Mouse (Mus musculus) thymus, postnatal 36 days (tissue): ENCODE results near the gene Glt8d2.

Source experiments
- DNase-seq, 2 experiments: peaks; one replicate each; pipeline ENCODE4 v3.0.0; 2022; ENCODE audit warnings: mixed read lengths in 2 of 2

Glt8d2 gene

GRCm38 (mm10) chr10:82690494-82690893 lies at the start of gene Glt8d2:
Glt8d2 (minus strand) TSS chr10:82690650.
- DNase-seq, result no peak

- DNase-seq, result no peak
Observed at GRCm38 (mm10) chr10:82699296-82699941, 9.0 kb upstream of the Glt8d2 start.

- DNase-seq, result peak; percentile 92 to 93
Observed at GRCm38 (mm10) chr10:82698712-82699261, 8.3 kb upstream of the Glt8d2 start.

- no peak for DNase-seq
Observed at GRCm38 (mm10) chr10:82697305-82697898, 7.0 kb upstream of the Glt8d2 start.

- DNase-seq, result no peak
Observed at GRCm38 (mm10) chr10:82696453-82697079, 6.1 kb upstream of the Glt8d2 start.

GRCm38 (mm10) chr10:82695956-82696355 lies 5.5 kb upstream of the Glt8d2 start, which contains the start of gene Hcfc2:
Hcfc2 (plus strand) TSS chr10:82696160.
- no peak for DNase-seq

GRCm38 (mm10) chr10:82689681-82690211 lies 704 bp downstream of the Glt8d2 start:
- DNase-seq, result no peak

- no peak for DNase-seq
Observed at GRCm38 (mm10) chr10:82685440-82685839, 5.0 kb downstream of the Glt8d2 start.

- DNase-seq, result no peak
Observed at GRCm38 (mm10) chr10:82681639-82682038, 8.8 kb downstream of the Glt8d2 start.

- no peak for DNase-seq
Observed at GRCm38 (mm10) chr10:82680769-82681168, 9.7 kb downstream of the Glt8d2 start.

GRCm38 (mm10) chr10:82676949-82677348 lies 13.5 kb downstream of the Glt8d2 start:
- DNase-seq, result no peak

GRCm38 (mm10) chr10:82670205-82670604 lies 20.2 kb downstream of the Glt8d2 start:
- no peak for DNase-seq

- peak; percentile 87 for DNase-seq
Observed at GRCm38 (mm10) chr10:82666436-82667234, 23.8 kb downstream of the Glt8d2 start.

GRCm38 (mm10) chr10:82665951-82666350 lies 24.5 kb downstream of the Glt8d2 start:
- DNase-seq, result no peak

GRCm38 (mm10) chr10:82663289-82663688 lies 27.2 kb downstream of the Glt8d2 start:
- DNase-seq, result no peak

GRCm38 (mm10) chr10:82662267-82662990 lies 28.0 kb downstream of the Glt8d2 start:
- peak; percentile 54 to 76 for DNase-seq

- DNase-seq, result peak; percentile 16 to 36
Observed at GRCm38 (mm10) chr10:82661820-82662219, 28.6 kb downstream of the Glt8d2 start.

- no peak for DNase-seq
Observed at GRCm38 (mm10) chr10:82654581-82654980, 35.9 kb downstream of the Glt8d2 start.

GRCm38 (mm10) chr10:82652625-82653024 lies 37.8 kb downstream of the Glt8d2 start:
- no peak for DNase-seq

- no peak for DNase-seq
Observed at GRCm38 (mm10) chr10:82651221-82651620, 39.2 kb downstream of the Glt8d2 start.

GRCm38 (mm10) chr10:82647205-82647811 lies 43.1 kb downstream of the Glt8d2 start:
- no peak for DNase-seq
